Mouse (Mus musculus) ES-Bruce4 (cell line): ENCODE measurements around the gene Ide. TPM values are rescaled to one million over a fixed set of nuclear protein-coding genes. Genes with fewer than 3 reads are reported as not detected.
A peak's percentile ranks its signal among the peaks of the same experiment; 100 is the strongest.

Source experiments
- H3K27ac ChIP-seq: 2 replicates; pipeline ENCODE4 v1.5.1; 2012; ENCODE audit warnings: low read length, inconsistent platforms; ENCODE audit not compliant: insufficient read depth
- H3K27me3 ChIP-seq: 2 replicates; pipeline ENCODE4 v1.6.1; 2012; ENCODE audit warnings: mild to moderate bottlenecking, low read length, inconsistent platforms; ENCODE audit not compliant: control insufficient read depth, poor library complexity, insufficient read depth, severe bottlenecking
- H3K36me3 ChIP-seq: 2 replicates; pipeline ENCODE4 v1.6.1; 2012; ENCODE audit warnings: inconsistent platforms, mild to moderate bottlenecking, low read length, moderate library complexity; ENCODE audit not compliant: control insufficient read depth, poor library complexity, insufficient read depth, severe bottlenecking
- H3K4me1 ChIP-seq: one replicate; pipeline ENCODE4 v1.8.1; 2011; ENCODE audit warnings: low read length; ENCODE audit not compliant: control insufficient read depth, insufficient read depth
- H3K4me3 ChIP-seq: 2 replicates; pipeline ENCODE4 v1.5.1; 2011; ENCODE audit warnings: low read depth, mild to moderate bottlenecking, low read length
- H3K9ac ChIP-seq: 2 replicates; pipeline ENCODE4 v1.6.1; 2012; ENCODE audit warnings: low read depth, mild to moderate bottlenecking, inconsistent platforms; ENCODE audit not compliant: poor library complexity, severe bottlenecking
- H3K9me3 ChIP-seq: replicated peaks from 2 replicates; pipeline ENCODE4 v1.6.1; 2012; ENCODE audit warnings: mild to moderate bottlenecking, low read length, inconsistent platforms; ENCODE audit not compliant: control insufficient read depth, poor library complexity, insufficient read depth, severe bottlenecking
- CTCF ChIP-seq: IDR thresholded peaks from one replicate; pipeline ENCODE4 v1.8.1; 2011; ENCODE audit warnings: low read depth, low read length
- EP300 ChIP-seq: IDR thresholded peaks from 2 replicates; pipeline ENCODE4 v1.6.1; 2011; ENCODE audit warnings: low read depth, low read length; ENCODE audit not compliant: insufficient read depth
- POLR2A ChIP-seq: IDR thresholded peaks from one replicate; pipeline ENCODE4 v1.8.1; 2011; ENCODE audit warnings: low read length; ENCODE audit not compliant: insufficient read depth
- polyA plus RNA-seq: library from polyadenylated mRNA; stranded (reverse); fragments of >200 nt; gene quantifications from 2 replicates; pipeline ENCODE4 v1.2.4, GENCODE M21; 2011; ENCODE audit warnings: low read depth; ENCODE audit not compliant: missing spikeins, insufficient read depth, insufficient read length

Ide gene
- polyA plus RNA-seq, 1 experiment: 147 TPM

GRCm38 (mm10) chr19:37343899-37344298, 6.2 kb upstream of the Ide start:
- Histone ChIP-seq H3K27me3 (no peaks in the 10 kb centered on the region), H3K4me3 (no peak overlapping the region), H3K9me3 (no peaks in the 10 kb centered on the region), H3K27ac (no peak overlapping the region), H3K4me1 (peaks cover 5% of the 10 kb centered on the region), H3K9ac (no peak overlapping the region), H3K36me3 (no peaks in the 10 kb centered on the region)
- TF ChIP-seq POLR2A (no peak), CTCF (no peak), EP300 (no peak)

GRCm38 (mm10) chr19:37340931-37341330, 3.3 kb upstream of the Ide start:
- Histone ChIP-seq H3K9ac (no peak overlapping the region), H3K36me3 (no peaks in the 10 kb centered on the region), H3K27me3 (no peaks in the 10 kb centered on the region), H3K4me3 (no peak overlapping the region), H3K4me1 (no peaks in the 10 kb centered on the region), H3K9me3 (no peaks in the 10 kb centered on the region), H3K27ac (peak overlapping the region; percentile 4; the same call in 1 of the 2 replicates)
- no peak for TF ChIP-seq CTCF
- no peak for TF ChIP-seq POLR2A

DNA sequence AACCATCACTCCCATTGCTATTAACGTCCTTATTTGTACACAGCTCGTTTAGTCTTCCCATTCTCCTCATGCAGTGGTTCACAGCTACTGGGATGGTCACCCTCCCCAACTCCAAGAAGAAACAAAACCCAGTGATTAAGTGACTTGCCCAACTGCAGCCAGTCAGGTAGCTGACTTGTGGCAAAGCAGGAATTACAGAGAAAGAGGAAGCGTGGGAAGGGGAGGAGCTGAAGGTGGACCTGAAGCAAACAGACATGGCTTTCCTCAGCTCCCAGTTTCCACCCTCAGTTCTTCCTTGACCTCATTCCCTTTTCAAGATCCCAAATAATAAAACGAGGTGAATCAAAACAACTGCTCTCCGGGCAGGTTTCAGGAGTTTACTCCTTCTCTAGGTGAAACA, 2.8 kb upstream of the Ide start:
- Histone ChIP-seq H3K27me3 (no peaks in the 10 kb centered on the region), H3K4me3 (no peak overlapping the region), H3K4me1 (no peaks in the 10 kb centered on the region), H3K36me3 (no peaks in the 10 kb centered on the region), H3K27ac (peak overlapping the region; percentile 4; the same call in 1 of the 2 replicates), H3K9me3 (no peaks in the 10 kb centered on the region), H3K9ac (no peak overlapping the region)
- TF ChIP-seq POLR2A: no peak
- no peak for TF ChIP-seq CTCF
- TF ChIP-seq EP300: no peak

- Histone ChIP-seq H3K4me1 (no peaks in the 10 kb centered on the region), H3K9me3 (no peaks in the 10 kb centered on the region), H3K27me3 (no peaks in the 10 kb centered on the region), H3K36me3 (0 out of 2 replicates have a peak, but pooled peaks cover 2% of the 10 kb centered on the region), H3K9ac (no peak overlapping the region), H3K27ac (no peak overlapping the region), H3K4me3 (no peak overlapping the region)
- no peak for TF ChIP-seq POLR2A
- no peak for TF ChIP-seq CTCF
- no peak for TF ChIP-seq EP300
Measured at GRCm38 (mm10) chr19:37335392-37335791, 2.3 kb downstream of the Ide start.

- Histone ChIP-seq H3K27me3 (no peaks in the 10 kb centered on the region), H3K27ac (no peak overlapping the region), H3K9me3 (no peaks in the 10 kb centered on the region), H3K9ac (no peak overlapping the region), H3K4me1 (no peaks in the 10 kb centered on the region), H3K4me3 (no peak overlapping the region), H3K36me3 (peaks cover 20% of the 10 kb centered on the region)
- TF ChIP-seq EP300 (no peak), CTCF (no peak), POLR2A (no peak)
Measured at GRCm38 (mm10) chr19:37333357-37333756, 4.3 kb downstream of the Ide start.

- Histone ChIP-seq H3K9me3 (no peaks in the 10 kb centered on the region), H3K27me3 (no peaks in the 10 kb centered on the region), H3K27ac (no peak overlapping the region), H3K9ac (no peak overlapping the region), H3K36me3 (peaks cover 26% of the 10 kb centered on the region), H3K4me3 (no peak overlapping the region), H3K4me1 (no peaks in the 10 kb centered on the region)
- TF ChIP-seq POLR2A (no peak), CTCF (no peak), EP300 (no peak)
Measured at GRCm38 (mm10) chr19:37332726-37333125, 4.9 kb downstream of the Ide start.
